Mouse (Mus musculus) adrenal gland, postnatal 4 days (tissue): ENCODE measurements around the gene Limd1. TPM values are rescaled to one million over a fixed set of nuclear protein-coding genes. Genes with fewer than 3 reads are reported as not detected.

Experiments
- total RNA-seq, 2 experiments: library from RNA; stranded (reverse); gene quantifications; 2 replicates each; pipeline ENCODE4 v1.2.3; 2021

Gene Limd1
- total RNA-seq, 2 experiments from 2014 or later: 41.7 to 47.3 TPM

Other genes starting within 250 kb of the Limd1 start
- 10 to 100 TPM; 25.0 to 25.7 TPM for gene Tmem158, start 217.9 kb upstream of the Limd1 start, total RNA-seq
- 10 to 100 TPM; 74.0 to 84.9 TPM for gene Lars2, start 111.8 kb upstream of the Limd1 start, total RNA-seq
- gene Sacm1l, start 51.1 kb downstream of the Limd1 start, total RNA-seq: 10 to 100 TPM; 47.0 to 59.8 TPM
- gene Slc6a20b, start 153.9 kb downstream of the Limd1 start, total RNA-seq: 1 to 10 TPM in 1 of 2 experiments, under 1 TPM in 1; 0.14 to 3.0 TPM
- gene Ccr9, start 199.7 kb downstream of the Limd1 start, total RNA-seq: under 1 TPM in 1 of 2 experiments, not detected in 1; 0.17 TPM
- gene Slc6a20a, start 200.2 kb downstream of the Limd1 start, total RNA-seq: 1 to 10 TPM in 1 of 2 experiments, under 1 TPM in 1; 0.28 to 1.1 TPM
- 10 to 100 TPM; 48.1 to 52.3 TPM for gene Lztfl1, start 239.0 kb downstream of the Limd1 start, total RNA-seq